In genomic region chr4:136163448-136163847, GRCm38 (mm10) we compare ENCODE assay signal across 8 mouse cellular contexts. TPM values are rescaled to one million over a fixed set of nuclear protein-coding genes. Genes with fewer than 3 reads are reported as not detected.
DNase-seq lines count a peak whose midpoint lies in the region; ATAC-seq and TF ChIP-seq lines count a peak whose summit lies in the region.

No protein-coding gene starts in this region.

- H3K4me2 ChIP-seq in lung, postnatal 0 days (replicated peaks; ENCODE audit: low read depth, low read length) = no peak overlapping the region

- no peak overlapping the region for H3K4me3 ChIP-seq in ES-E14 (ENCODE audit: insufficient read depth in 1 of 2, low read depth in 1 of 2, low read length in 2 of 2, poor library complexity in 1 of 2, severe bottlenecking in 1 of 2)
- no peak overlapping the region for H3K4me3 ChIP-seq in hindbrain, embryonic 10.5 days
- H3K4me3 ChIP-seq in lung, postnatal 0 days (ENCODE audit: low read depth, low read length) = no peak overlapping the region

- H3K9me3 ChIP-seq in ES-E14 (ENCODE audit: control insufficient read depth, insufficient read depth, low read depth, low read length) = no peaks in the 10 kb centered on the region
- no peaks in the 10 kb centered on the region for H3K9me3 ChIP-seq in hindbrain, embryonic 10.5 days
- no peaks in the 10 kb centered on the region for H3K9me3 ChIP-seq in lung, postnatal 0 days (ENCODE audit: low read length)

- H3K27me3 ChIP-seq in hindbrain, embryonic 10.5 days (ENCODE audit: insufficient read depth, poor library complexity, severe bottlenecking) = no peaks in the 10 kb centered on the region
- H3K27me3 ChIP-seq in lung, postnatal 0 days (replicated peaks; ENCODE audit: insufficient read depth, low read length) = no peaks in the 10 kb centered on the region

- no peak overlapping the region for H3K27ac ChIP-seq in ES-E14 (ENCODE audit: insufficient read depth, low read depth, low read length, poor library complexity, severe bottlenecking)
- H3K27ac ChIP-seq in hindbrain, embryonic 10.5 days = no peak overlapping the region
- no peak overlapping the region for H3K27ac ChIP-seq in lung, postnatal 0 days (ENCODE audit: low read length)

- no peak for DNase-seq in ES-E14 (ENCODE audit: low read depth, low spot score)
- DNase-seq in cerebellum, adult 9-10 months = peak; percentile 76
- peak; percentile 36 to 92 for DNase-seq in frontal cortex, adult 2 months (ENCODE audit: extremely low spot score in 1 of 2, low spot score in 1 of 2)
- peak; percentile 95 for DNase-seq in hindbrain, embryonic 10.5 days (ENCODE audit: low spot score)
- peak; percentile 67 for DNase-seq in layer of hippocampus, adult 9-11 months
- DNase-seq in lung, postnatal 0 days (ENCODE audit: low spot score) = peak; percentile 94
- DNase-seq in ovary, postnatal 14 days (ENCODE audit: low spot score) = peak; percentile 92
- peak; percentile 80 to 93 for DNase-seq in thymus, postnatal 10 days (ENCODE audit: low spot score in 2 of 2)

- in situ Hi-C loops in ES-E14 (cut with MboI; ENCODE audit: low sequenced_read_pairs in 2 of 2, unreplicated experiment in 2 of 2) = loop anchor here in 1 of 2 experiments (5.0 kb wide), 1 partner anchor 96 kb away; no protein-coding TSS in a partner anchor

- H3K4me1 ChIP-seq in ES-E14 (ENCODE audit: control insufficient read depth in 2 of 2, insufficient read depth in 2 of 2, low read length in 2 of 2, poor library complexity in 1 of 2) = peaks cover 0 to 17% of the 10 kb centered on the region in 2 experiments; a peak in 3 of 4 replicates
- H3K4me1 ChIP-seq in hindbrain, embryonic 10.5 days (replicated peaks) = peaks cover 22% of the 10 kb centered on the region
- no peaks in the 10 kb centered on the region for H3K4me1 ChIP-seq in lung, postnatal 0 days (ENCODE audit: insufficient read depth, low read depth, low read length)

- ATAC-seq in lung, postnatal 0 days = peak; percentile 84

- peak; percentile 99 for TF ChIP-seq CTCF in lung, postnatal 0 days (IDR thresholded peaks at IDR 0.05)

- peak overlapping the region; percentile 51; the same call in 1 of the 2 replicates for H3K9ac ChIP-seq in ES-E14 (ENCODE audit: insufficient read depth, low read depth, low read length, poor library complexity, severe bottlenecking)
- H3K9ac ChIP-seq in lung, postnatal 0 days (replicated peaks; ENCODE audit: low read depth) = no peak overlapping the region

- TF ChIP-seq EP300 in lung, postnatal 0 days (IDR thresholded peaks at IDR 0.05) = no peak

- H3K36me3 ChIP-seq in ES-E14 (ENCODE audit: control insufficient read depth, insufficient read depth, low read length, poor library complexity, severe bottlenecking) = no peaks in the 10 kb centered on the region
- no peaks in the 10 kb centered on the region for H3K36me3 ChIP-seq in hindbrain, embryonic 10.5 days
- no peaks in the 10 kb centered on the region for H3K36me3 ChIP-seq in lung, postnatal 0 days (ENCODE audit: insufficient read depth, low read length)

- 5% methylated on average over 11 of the region's 11 CpGs for WGBS in hindbrain, embryonic 10.5 days
- under 1% methylated on average over 11 of the region's 11 CpGs for WGBS in lung, postnatal 0 days

TF ChIP-seq in ES-E14, 5 proteins besides CTCF, POLR2A, EP300 and RAD21:
- TF ChIP-seq CHD2 (IDR thresholded peaks at IDR 0.05; ENCODE audit: low read depth, low read length) (no peak), ZC3H11A (IDR thresholded peaks at IDR 0.05; ENCODE audit: borderline replicate concordance, low read depth, low read length) (peak; percentile 42; the same call in 1 of the 2 replicates), MAFK (IDR thresholded peaks at IDR 0.05; ENCODE audit: insufficient read depth, low read depth, low read length) (no peak), ZNF384 (IDR thresholded peaks at IDR 0.05; ENCODE audit: low read depth, low read length) (peak; percentile 37; the same call in 1 of the 2 replicates)

RNA-seq across cellular contexts. Expression of gene E2f2, which starts 8.7 kb away (rescaled TPM):
- total RNA-seq in ES-E14 (2012; rRNA removed) = 7.5 and 9.8 TPM in 2 replicates
- polyA plus RNA-seq in frontal cortex, adult 2 months (2012; rRNA removed) = 0.25 and 0.34 TPM in 2 replicates
- polyA plus RNA-seq in hindbrain, embryonic 10.5 days (2016; fragmentation: Nextera tagmentation; extraction: Ambion mirVana) = 9.0 and 9.4 TPM in 2 replicates
- polyA plus RNA-seq in lung, postnatal 0 days (2015; fragmentation: Nextera tagmentation; extraction: Ambion mirVana) = 17.8 and 19.1 TPM in 2 replicates

RNA-seq across cellular contexts. Expression of gene Id3, which starts 20.2 kb away (rescaled TPM):
- 78.8 and 126 TPM in 2 replicates for total RNA-seq in ES-E14 (2012; rRNA removed)
- polyA plus RNA-seq in frontal cortex, adult 2 months (2012; rRNA removed) = 90.0 and 90.1 TPM in 2 replicates
- 576 and 684 TPM in 2 replicates for polyA plus RNA-seq in hindbrain, embryonic 10.5 days (2016; fragmentation: Nextera tagmentation; extraction: Ambion mirVana)
- polyA plus RNA-seq in lung, postnatal 0 days (2015; fragmentation: Nextera tagmentation; extraction: Ambion mirVana) = 430 and 477 TPM in 2 replicates

RNA-seq across cellular contexts. Expression of gene Asap3, which starts 42.7 kb away (rescaled TPM):
- total RNA-seq in ES-E14 (2012; rRNA removed) = 4.7 and 8.1 TPM in 2 replicates
- polyA plus RNA-seq in frontal cortex, adult 2 months (2012; rRNA removed) = 4.3 and 4.6 TPM in 2 replicates
- polyA plus RNA-seq in hindbrain, embryonic 10.5 days (2016; fragmentation: Nextera tagmentation; extraction: Ambion mirVana) = 5.2 and 6.5 TPM in 2 replicates
- 5.4 and 5.5 TPM in 2 replicates for polyA plus RNA-seq in lung, postnatal 0 days (2015; fragmentation: Nextera tagmentation; extraction: Ambion mirVana)
